Mouse (Mus musculus) kidney, adult 2 months (tissue): ENCODE results near the gene Eif2b3. TPM values are rescaled to one million over a fixed set of nuclear protein-coding genes. Genes with fewer than 3 reads are reported as not detected.

ENCODE experiments used
- DNase-seq: peaks from one replicate; pipeline ENCODE4 v3.0.0; 2021
- H3K27ac ChIP-seq: fragments of 200-500 bp; 2 replicates; pipeline ENCODE4 v1.5.1; 2012; ENCODE audit warnings: low read depth, low read length, control low read depth, inconsistent platforms; ENCODE audit not compliant: insufficient read depth
- H3K27me3 ChIP-seq: fragments of 200-500 bp; replicated peaks from 2 replicates; pipeline ENCODE4 v1.6.1; 2012; ENCODE audit warnings: mild to moderate bottlenecking, moderate library complexity, low read length, inconsistent platforms; ENCODE audit not compliant: control insufficient read depth, insufficient read depth
- H3K36me3 ChIP-seq: fragments of 200-500 bp; 2 replicates; pipeline ENCODE4 v1.6.1; 2012; ENCODE audit warnings: mild to moderate bottlenecking, moderate library complexity, low read length, inconsistent platforms; ENCODE audit not compliant: control insufficient read depth, insufficient read depth
- H3K4me1 ChIP-seq: fragments of 200-500 bp; 2 replicates; pipeline ENCODE4 v1.6.1; 2011; ENCODE audit warnings: low read length; ENCODE audit not compliant: control insufficient read depth, insufficient read depth
- H3K4me3 ChIP-seq: fragments of 200-500 bp; 2 replicates; pipeline ENCODE4 v1.5.1; 2011; ENCODE audit warnings: mild to moderate bottlenecking, low read depth, low read length, control low read depth; ENCODE audit not compliant: insufficient read depth
- CTCF ChIP-seq: fragments of 200-500 bp; conservative IDR thresholded peaks from 2 replicates; pipeline ENCODE4 v1.5.1; 2011; ENCODE audit warnings: low read depth, mild to moderate bottlenecking, control low read depth, low read length, moderate library complexity, mixed read lengths; ENCODE audit not compliant: insufficient read depth, insufficient read length
- POLR2A ChIP-seq: fragments of 200-500 bp; IDR thresholded peaks from one replicate; pipeline ENCODE4 v1.6.1; 2011; ENCODE audit warnings: low read depth, low read length, control low read depth
- WGBS: fragments of 180-500 bp; shearing (Covaris S2); methylation state at CpG from one replicate; pipeline ENCODE4 v1.1.7; 2018; 5-methylcytosine and 5-hydroxymethylcytosine counted together
- polyA plus RNA-seq: library from polyadenylated mRNA; depleted of rRNA; stranded (reverse); fragments of >200 nt; gene quantifications from 2 replicates; pipeline ENCODE4 v1.2.3, GENCODE M21; 2012; rRNA removed

Eif2b3 gene
- polyA plus RNA-seq, 1 experiment: 9.2 TPM

DNA sequence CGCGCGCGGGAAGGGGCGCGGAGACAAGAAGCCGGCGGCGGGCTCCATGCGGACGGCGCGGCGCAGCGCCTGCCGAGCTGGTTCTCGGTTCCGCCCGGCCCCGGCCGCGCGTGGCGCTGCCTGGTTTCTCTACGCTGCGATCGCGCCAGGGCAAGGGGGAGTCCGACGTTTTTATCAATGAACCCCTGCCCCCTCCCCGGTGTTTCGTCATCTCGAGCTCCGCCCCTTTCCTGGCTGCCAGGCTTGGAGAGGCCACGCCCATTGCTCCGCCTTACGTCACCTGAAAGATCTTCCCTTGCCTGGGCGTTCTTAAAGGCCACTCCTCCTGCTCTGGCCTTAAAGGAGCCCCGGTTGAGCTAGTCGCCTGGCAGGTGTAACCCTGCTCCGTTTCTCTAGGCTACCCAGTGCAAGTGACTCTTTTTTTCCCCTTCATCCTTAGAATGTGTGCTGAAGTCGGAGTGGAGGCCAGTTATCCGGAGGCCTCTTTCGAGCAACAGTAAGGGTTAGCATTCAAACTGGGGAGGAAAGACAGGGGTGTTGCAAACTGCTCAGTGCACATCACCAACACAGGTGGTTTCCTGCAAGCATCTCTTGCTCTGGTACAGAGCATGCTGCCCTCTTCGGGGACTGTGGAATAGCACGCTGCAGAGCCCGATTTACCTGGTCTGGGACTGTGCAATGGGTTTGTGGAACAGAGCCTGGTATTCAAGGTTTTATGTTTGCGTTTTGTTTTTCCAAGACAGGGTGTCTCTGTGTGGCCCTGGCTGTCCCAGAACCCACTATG lies 114.8 kb downstream of the Eif2b3 start, which contains the start of gene Plk3:
Gene Plk3, minus strand, starts transcription at position 147 of the 784 bp plus-strand sequence.
- TF ChIP-seq CTCF: no peak
- peak; percentile 85 for TF ChIP-seq POLR2A
- peak within 1 kb of the TSS; percentile 25; the same call in 1 of the 2 replicates for H3K27ac ChIP-seq

DNA sequence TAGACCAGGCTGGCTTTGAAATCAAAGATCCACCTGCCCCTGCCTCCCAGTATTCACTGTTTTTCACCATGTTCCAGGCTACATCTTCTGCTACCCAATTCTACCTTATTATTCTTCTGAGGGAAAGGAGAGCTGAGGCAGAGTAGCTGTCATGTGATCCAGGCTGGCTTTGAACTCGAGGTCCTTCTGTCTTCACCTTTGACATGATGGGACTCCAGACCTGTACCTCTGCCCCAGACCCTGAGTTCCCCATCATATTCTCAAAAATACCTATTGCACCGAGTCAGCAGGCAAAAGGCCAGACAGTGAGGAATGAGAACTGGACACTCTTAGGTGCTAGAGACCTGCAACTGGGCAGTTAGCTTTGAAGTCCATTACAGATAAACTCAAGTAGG lies 115.4 kb downstream of the Eif2b3 start:
- Histone ChIP-seq H3K4me1 (peaks cover 12% of the 10 kb centered on the region; the same call in 1 of the 2 replicates), H3K27me3 (no peaks in the 10 kb centered on the region), H3K4me3 (no peak overlapping the region), H3K27ac (peak overlapping the region; percentile 25; the same call in 1 of the 2 replicates), H3K36me3 (no peaks in the 10 kb centered on the region)
- DNase-seq: peak; percentile 45
- TF ChIP-seq POLR2A (no peak), CTCF (no peak)
- WGBS: 20% methylated on average over 2 of the region's 2 CpGs

More for the DNA sequence above, 114.8 kb downstream of the Eif2b3 start, which contains the start of gene Plk3:
- Histone ChIP-seq H3K4me3 (peak within 1 kb of the TSS; percentile 69), H3K27me3 (no peaks in the 10 kb centered on the region), H3K4me1 (peaks cover 10% of the 10 kb centered on the region; the same call in 1 of the 2 replicates), H3K36me3 (no peaks in the 10 kb centered on the region)
- WGBS: 1% methylated on average over 44 of the region's 48 CpGs
- peak; percentile 99 for DNase-seq

DNA sequence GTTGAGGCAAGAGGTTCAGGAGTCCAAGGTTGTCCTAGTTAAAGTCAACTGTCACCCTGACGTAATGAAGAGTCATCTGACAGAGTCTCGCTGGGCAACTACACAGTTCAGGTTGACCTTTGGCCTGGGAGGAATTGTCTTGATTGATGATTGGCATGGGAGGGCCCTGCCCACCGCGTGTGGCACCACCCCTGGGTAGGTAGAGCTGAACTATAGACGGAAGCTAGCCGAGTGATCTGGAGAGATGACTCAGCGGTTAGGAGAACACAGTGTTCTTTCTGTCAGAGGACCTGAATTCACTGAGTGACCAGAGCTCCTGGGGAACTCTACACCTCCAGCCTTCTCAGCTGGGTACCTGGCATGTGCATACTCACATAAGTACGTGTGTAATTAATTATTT lies 116.8 kb downstream of the Eif2b3 start:
- TF ChIP-seq POLR2A (no peak), CTCF (no peak)
- peaks cover 12% of the 10 kb centered on the region; the same call in 1 of the 2 replicates for H3K4me1 ChIP-seq
- H3K36me3 ChIP-seq: no peaks in the 10 kb centered on the region
- H3K4me3 ChIP-seq: no peak overlapping the region
- no peaks in the 10 kb centered on the region for H3K27me3 ChIP-seq
- WGBS: 29% methylated on average over 8 of the region's 8 CpGs
- DNase-seq: peak; percentile 97
- H3K27ac ChIP-seq: peak overlapping the region; percentile 69

Other genes starting within 250 kb of the Eif2b3 start
- 19.2 and 19.6 TPM in 2 replicates for gene Toe1, start 211.8 kb upstream of the Eif2b3 start, polyA plus RNA-seq
- 2.7 and 2.9 TPM in 2 replicates for gene Mutyh, start 211.7 kb upstream of the Eif2b3 start, polyA plus RNA-seq
- 2.1 and 2.5 TPM in 2 replicates for gene Hpdl, start 197.7 kb upstream of the Eif2b3 start, polyA plus RNA-seq
- 7.4 and 7.5 TPM in 2 replicates for gene Zswim5, start 142.0 kb upstream of the Eif2b3 start, polyA plus RNA-seq
- 107 and 114 TPM in 2 replicates for gene Urod, start 25.0 kb upstream of the Eif2b3 start, polyA plus RNA-seq
- gene Hectd3, start 24.1 kb upstream of the Eif2b3 start, polyA plus RNA-seq: 51.9 and 66.1 TPM in 2 replicates
- 5.0 and 7.1 TPM in 2 replicates for gene Ptch2, start 76.7 kb downstream of the Eif2b3 start, polyA plus RNA-seq
- 4.5 and 4.6 TPM in 2 replicates for gene Btbd19, start 106.3 kb downstream of the Eif2b3 start, polyA plus RNA-seq
- 0.20 TPM in 1 of 2 replicates, not detected in the other for gene Tctex1d4, start 107.4 kb downstream of the Eif2b3 start, polyA plus RNA-seq
- 6.9 and 8.6 TPM in 2 replicates for gene Plk3, start 114.6 kb downstream of the Eif2b3 start, polyA plus RNA-seq
- gene Rps8, start 136.8 kb downstream of the Eif2b3 start, polyA plus RNA-seq: 372 and 534 TPM in 2 replicates
- 0.20 and 0.50 TPM in 2 replicates for gene Kif2c, start 163.2 kb downstream of the Eif2b3 start, polyA plus RNA-seq
- gene Tmem53, start 232.5 kb downstream of the Eif2b3 start, polyA plus RNA-seq: 88.1 and 93.5 TPM in 2 replicates
- 0.25 and 0.53 TPM in 2 replicates for gene Armh1, start 232.7 kb downstream of the Eif2b3 start, polyA plus RNA-seq